Mouse (Mus musculus) layer of hippocampus, postnatal 25 days (tissue): ENCODE data around the gene Cul7. TPM values are rescaled to one million over a fixed set of nuclear protein-coding genes. Genes with fewer than 3 reads are reported as not detected.
A peak's percentile ranks its signal among the peaks of the same experiment; 100 is the strongest.

ENCODE experiments used
- DNase-seq, 2 experiments: peaks; one replicate each; pipeline ENCODE4 v3.0.0; 2022; ENCODE audit warnings: mixed read lengths in 2 of 2, low spot score in 1 of 2; ENCODE audit errors: extremely low spot score in 1 of 2
- total RNA-seq, 2 experiments: library from RNA; stranded (reverse); gene quantifications; 2 replicates each; pipeline ENCODE4 v1.2.3; 2021

Gene Cul7
- total RNA-seq, 2 experiments from 2014 or later = 19.7 to 20.9 TPM

- DNase-seq = no peak
These were observed 17.6 kb downstream of the Cul7 start for GRCm38 (mm10) chr17:46667712-46668111.

- no peak for DNase-seq
These were observed 19.8 kb downstream of the Cul7 start for GRCm38 (mm10) chr17:46669911-46670310.

GRCm38 (mm10) chr17:46673850-46674529 lies 23.9 kb downstream of the Cul7 start, which contains the start of gene Rrp36:
TSS of gene Rrp36 (minus strand) at chr17:46674352.
- DNase-seq = peak; percentile 69 to 81

- DNase-seq = no peak
These were observed 24.6 kb downstream of the Cul7 start for GRCm38 (mm10) chr17:46674530-46675283.

GRCm38 (mm10) chr17:46678416-46678815 lies 28.3 kb downstream of the Cul7 start, which contains the start of gene Mea1:
TSS of gene Mea1 (plus strand) at chr17:46678793.
- DNase-seq = no peak

- DNase-seq = no peak
These were observed 28.8 kb downstream of the Cul7 start for GRCm38 (mm10) chr17:46678911-46679310.

- peak; percentile 42 to 52 for DNase-seq
These were observed 30.0 kb downstream of the Cul7 start for GRCm38 (mm10) chr17:46679843-46680759.

GRCm38 (mm10) chr17:46680760-46681373 lies 30.7 kb downstream of the Cul7 start, which contains the start of gene Klhdc3:
TSS of gene Klhdc3 (minus strand) at chr17:46680914.
- peak; percentile 88 for DNase-seq

- DNase-seq = no peak
These were observed 31.5 kb downstream of the Cul7 start for GRCm38 (mm10) chr17:46681466-46682118.

GRCm38 (mm10) chr17:46682654-46683389 lies 32.7 kb downstream of the Cul7 start:
- no peak for DNase-seq

GRCm38 (mm10) chr17:46685913-46686312 lies 35.8 kb downstream of the Cul7 start:
- DNase-seq = no peak

- DNase-seq = no peak
These were observed 40.5 kb downstream of the Cul7 start for GRCm38 (mm10) chr17:46690665-46691064.

GRCm38 (mm10) chr17:46691390-46691789 lies 41.3 kb downstream of the Cul7 start:
- DNase-seq = no peak

- no peak for DNase-seq
These were observed 44.5 kb downstream of the Cul7 start for GRCm38 (mm10) chr17:46694517-46695063.

GRCm38 (mm10) chr17:46698515-46698914 lies 48.4 kb downstream of the Cul7 start:
- no peak for DNase-seq

GRCm38 (mm10) chr17:46699245-46699644 lies 49.1 kb downstream of the Cul7 start:
- DNase-seq = no peak

GRCm38 (mm10) chr17:46699912-46700311 lies 49.8 kb downstream of the Cul7 start:
- no peak for DNase-seq

- DNase-seq = peak in 1 of 2 experiments; percentile 16
These were observed 51.4 kb downstream of the Cul7 start for GRCm38 (mm10) chr17:46701489-46701888.

GRCm38 (mm10) chr17:46702100-46702499 lies 52.0 kb downstream of the Cul7 start:
- no peak for DNase-seq
